Mouse (Mus musculus) liver, adult 2 months (tissue): ENCODE results near the gene Pkd1. TPM values are rescaled to one million over a fixed set of nuclear protein-coding genes. Genes with fewer than 3 reads are reported as not detected.

Experiments
- DNase-seq: peaks from one replicate; pipeline ENCODE4 v3.0.0-alpha.2; 2011; ENCODE audit warnings: low read depth, low spot score; ENCODE audit errors: extremely low read depth
- H3K27ac ChIP-seq: fragments of 200-500 bp; replicated peaks from 2 replicates; pipeline ENCODE4 v1.5.1; 2012; ENCODE audit warnings: low read depth, mild to moderate bottlenecking, control low read depth, inconsistent platforms, low read length; ENCODE audit not compliant: insufficient read depth
- H3K27me3 ChIP-seq: fragments of 200-500 bp; 2 replicates; pipeline ENCODE4 v1.6.1; 2012; ENCODE audit warnings: mild to moderate bottlenecking, moderate library complexity, low read length, inconsistent platforms; ENCODE audit not compliant: control insufficient read depth, insufficient read depth
- H3K36me3 ChIP-seq: fragments of 200-500 bp; 2 replicates; pipeline ENCODE4 v1.6.1; 2012; ENCODE audit warnings: low read length, inconsistent platforms; ENCODE audit not compliant: control insufficient read depth, insufficient read depth
- H3K4me1 ChIP-seq: fragments of 200-500 bp; 2 replicates; pipeline ENCODE4 v1.6.1; 2011; ENCODE audit warnings: low read length; ENCODE audit not compliant: control insufficient read depth, insufficient read depth
- H3K4me3 ChIP-seq: fragments of 200-500 bp; 2 replicates; pipeline ENCODE4 v1.5.1; 2011; ENCODE audit warnings: low read depth, mild to moderate bottlenecking, control low read depth, low read length, moderate library complexity; ENCODE audit not compliant: insufficient read depth
- H3K79me2 ChIP-seq: fragments of 200-500 bp; 2 replicates; pipeline ENCODE4 v1.6.1; 2012; ENCODE audit warnings: inconsistent platforms, mild to moderate bottlenecking, low read length, moderate library complexity; ENCODE audit not compliant: control insufficient read depth, insufficient read depth
- H3K9ac ChIP-seq: fragments of 200-500 bp; 2 replicates; pipeline ENCODE4 v1.6.1; 2012; ENCODE audit warnings: low read depth, mild to moderate bottlenecking, control low read depth, inconsistent platforms, low read length
- CTCF ChIP-seq: fragments of 200-500 bp; IDR thresholded peaks from 2 replicates; pipeline ENCODE4 v1.5.1; 2011; ENCODE audit warnings: low read depth, low read length, control low read depth
- POLR2A ChIP-seq: fragments of 200-500 bp; IDR thresholded peaks from 2 replicates; pipeline ENCODE4 v1.6.1; 2011; ENCODE audit warnings: low read length, control low read depth; ENCODE audit not compliant: insufficient read depth; ENCODE audit errors: extremely low read depth
- WGBS: fragments of 180-500 bp; shearing (Covaris S2); methylation state at CpG from one replicate; pipeline ENCODE4 v1.1.7; 2018; 5-methylcytosine and 5-hydroxymethylcytosine counted together
- polyA plus RNA-seq: library from polyadenylated mRNA; depleted of rRNA; stranded (reverse); fragments of >200 nt; gene quantifications from 2 replicates; pipeline ENCODE4 v1.2.3, GENCODE M21; 2012; rRNA removed
- total RNA-seq: library from RNA; depleted of rRNA; stranded (reverse); fragments of >200 nt; gene quantifications from 2 replicates; pipeline ENCODE4 v1.2.3, GENCODE M21; 2014; rRNA removed

Gene Pkd1
- total RNA-seq, result 9.9 and 11.4 TPM in 2 replicates
- polyA plus RNA-seq, result 14.7 and 17.4 TPM in 2 replicates

GRCm38 (mm10) chr17:24549618-24550415 is at the start of gene Pkd1:
TSS of gene Pkd1 (plus strand) at chr17:24549834.
- Histone ChIP-seq H3K4me3 (peak within 1 kb of the TSS; percentile 74), H3K9ac (peak within 1 kb of the TSS; percentile 94), H3K79me2 (peaks cover 22% of the 10 kb centered on the region), H3K4me1 (peaks cover 8% of the 10 kb centered on the region), H3K36me3 (no peaks in the 10 kb centered on the region), H3K27ac (peak within 1 kb of the TSS; percentile 63), H3K27me3 (no peaks in the 10 kb centered on the region)
- peak; percentile 98 for TF ChIP-seq POLR2A
- no peak for TF ChIP-seq CTCF
- peak; percentile 96 for DNase-seq
- WGBS, result under 1% methylated on average over 71 of the region's 72 CpGs

DNA sequence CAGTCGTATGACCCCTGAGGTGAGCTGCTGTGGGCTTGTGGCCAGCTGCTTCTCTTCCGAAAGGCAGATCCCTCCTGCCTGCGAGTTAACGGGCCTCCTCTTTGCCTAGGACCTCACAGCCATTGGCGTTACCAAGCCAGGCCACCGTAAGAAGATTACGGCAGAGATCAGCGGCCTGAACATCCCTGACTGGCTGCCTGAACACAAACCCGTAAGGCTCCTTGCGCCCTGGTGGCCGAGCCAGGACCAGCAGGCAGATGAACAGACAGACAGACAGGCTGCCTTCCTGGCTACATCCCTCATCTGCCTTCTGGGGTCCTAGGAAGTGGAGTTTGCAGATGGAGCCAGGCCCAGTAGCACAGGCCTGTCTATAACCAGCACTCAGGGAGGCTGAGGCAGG is 47.4 kb upstream of the Pkd1 start:
- 57% methylated on average over 11 of the region's 11 CpGs for WGBS
- H3K4me1 ChIP-seq, result no peaks in the 10 kb centered on the region
- no peaks in the 10 kb centered on the region for H3K27me3 ChIP-seq

GRCm38 (mm10) chr17:24504085-24504484 is 45.5 kb upstream of the Pkd1 start:
- no peak for DNase-seq
- no peak overlapping the region for H3K27ac ChIP-seq
- WGBS, result 87% methylated on average over 10 of the region's 10 CpGs
- no peaks in the 10 kb centered on the region for H3K79me2 ChIP-seq
- H3K4me1 ChIP-seq, result no peaks in the 10 kb centered on the region
- H3K4me3 ChIP-seq, result no peak overlapping the region
- no peaks in the 10 kb centered on the region for H3K27me3 ChIP-seq
- H3K36me3 ChIP-seq, result peaks cover 2% of the 10 kb centered on the region; the same call in 1 of the 2 replicates
- TF ChIP-seq CTCF (no peak), POLR2A (no peak)
- H3K9ac ChIP-seq, result no peak overlapping the region

More for the DNA sequence above, 47.4 kb upstream of the Pkd1 start:
- no peaks in the 10 kb centered on the region for H3K36me3 ChIP-seq
- DNase-seq, result no peak
- TF ChIP-seq CTCF (0 out of 2 replicates have a peak, but pooled peaks have one; percentile 7), POLR2A (no peak)
- no peak overlapping the region for H3K4me3 ChIP-seq
- H3K27ac ChIP-seq, result no peak overlapping the region
- no peaks in the 10 kb centered on the region for H3K79me2 ChIP-seq
- H3K9ac ChIP-seq, result no peak overlapping the region

DNA sequence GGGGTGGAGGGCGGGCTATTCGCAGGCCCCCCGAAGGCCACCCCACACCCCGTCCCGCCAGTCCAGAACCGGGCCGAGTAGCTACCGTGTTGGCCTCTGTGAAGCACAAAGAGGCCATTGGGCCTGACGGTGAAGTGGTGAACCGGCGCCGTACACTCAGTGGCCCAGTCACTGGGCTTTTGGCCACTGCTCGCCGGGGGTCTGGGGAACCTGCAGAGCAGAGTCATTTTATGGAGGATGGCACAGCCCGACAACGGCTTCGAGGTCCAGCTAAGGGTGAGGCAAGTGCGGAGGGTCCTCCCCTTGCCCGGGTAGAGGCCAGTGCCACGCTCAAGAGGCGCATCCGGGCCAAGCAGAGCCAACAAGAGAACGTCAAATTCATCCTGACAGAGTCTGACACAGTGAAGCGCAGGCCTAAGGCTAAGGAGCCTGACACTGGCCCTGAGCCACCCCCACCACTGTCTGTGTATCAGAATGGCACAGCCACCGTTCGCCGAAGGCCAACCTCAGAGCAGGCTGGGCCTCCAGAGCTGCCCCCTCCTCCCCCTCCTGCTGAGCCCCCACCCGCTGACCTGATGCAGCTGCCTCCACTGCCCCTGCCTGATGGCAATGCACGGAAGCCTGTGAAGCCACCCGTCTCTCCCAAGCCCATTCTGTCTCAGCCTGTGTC is 44.2 kb upstream of the Pkd1 start:
- 96% methylated on average over 30 of the region's 30 CpGs for WGBS
- no peak for TF ChIP-seq POLR2A
- TF ChIP-seq CTCF, result no peak
- no peak overlapping the region for H3K27ac ChIP-seq
- no peak overlapping the region for H3K4me3 ChIP-seq
- no peak for DNase-seq
- H3K4me1 ChIP-seq, result no peaks in the 10 kb centered on the region
- H3K27me3 ChIP-seq, result no peaks in the 10 kb centered on the region
- H3K79me2 ChIP-seq, result no peaks in the 10 kb centered on the region
- no peak overlapping the region for H3K9ac ChIP-seq
- peaks cover 4% of the 10 kb centered on the region; the same call in 1 of the 2 replicates for H3K36me3 ChIP-seq

GRCm38 (mm10) chr17:24506332-24507070 is 43.1 kb upstream of the Pkd1 start:
- no peak for TF ChIP-seq CTCF
- TF ChIP-seq POLR2A, result no peak

More at GRCm38 (mm10) chr17:24506332-24507070, 43.1 kb upstream of the Pkd1 start:
- 36% methylated on average over 36 of the region's 36 CpGs for WGBS
- Histone ChIP-seq H3K27ac (no peak overlapping the region), H3K79me2 (no peaks in the 10 kb centered on the region), H3K4me1 (no peaks in the 10 kb centered on the region), H3K36me3 (peaks cover 10% of the 10 kb centered on the region; the same call in 1 of the 2 replicates), H3K9ac (no peak overlapping the region), H3K27me3 (no peaks in the 10 kb centered on the region), H3K4me3 (no peak overlapping the region)
- DNase-seq, result no peak
